Comparison of ENCODE assay signal across 17 mouse cellular contexts in the genomic region with DNA sequence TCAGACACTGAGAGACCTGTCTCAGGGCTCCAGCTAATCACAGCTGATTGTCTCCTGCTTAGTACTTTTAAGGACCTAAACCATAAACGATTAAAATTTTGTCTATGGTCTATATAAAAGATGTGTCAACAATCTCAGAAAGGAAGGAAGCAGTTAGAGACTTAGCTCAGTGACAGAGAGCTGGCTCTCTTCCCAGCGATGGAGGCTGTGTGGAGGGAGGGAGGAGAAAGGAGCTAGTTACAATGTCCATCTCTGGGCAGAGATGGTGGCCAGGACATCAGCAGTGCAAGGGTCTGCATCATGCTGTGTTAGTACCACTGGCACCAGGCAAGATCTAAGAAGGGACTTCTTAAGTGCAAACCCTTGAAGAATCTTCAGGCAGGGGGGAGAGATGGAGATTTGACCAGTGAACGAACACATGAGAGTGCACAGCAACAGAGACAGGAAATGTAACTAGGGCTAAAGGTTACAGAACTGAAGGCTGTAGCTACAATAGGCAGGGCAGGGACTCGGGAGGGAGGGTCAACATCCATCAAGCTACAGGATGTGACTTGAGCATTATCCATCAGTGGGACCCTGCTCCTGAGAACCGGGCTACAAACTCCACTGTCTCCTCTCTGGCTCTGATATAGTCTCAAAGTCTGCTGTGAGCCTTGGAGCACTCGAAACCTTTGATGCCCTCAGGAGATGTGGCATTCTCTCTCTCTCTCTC. TPM values are rescaled to one million over a fixed set of nuclear protein-coding genes. Genes with fewer than 3 reads are reported as not detected.
DNase-seq lines count a peak whose midpoint lies in the region; ATAC-seq and TF ChIP-seq lines count a peak whose summit lies in the region.
"Had no signal": no experiment of that assay in that cellular context is flagged by ENCODE, and none has a peak within 500 bp of the region (broad histone marks: within the 10 kb centered on the region; RNA-seq: fewer than 3 reads in every experiment).

No protein-coding gene starts in this region.

- H3K4me1 ChIP-seq in heart, embryonic 15.5 days (replicated peaks), result peaks cover 5% of the 10 kb centered on the region
- H3K4me1 ChIP-seq in liver, adult 2 months (ENCODE audit: control insufficient read depth, insufficient read depth, low read length), result no peaks in the 10 kb centered on the region
- peaks cover 2% of the 10 kb centered on the region for H3K4me1 ChIP-seq in liver, postnatal 0 days (ENCODE audit: insufficient read depth)

- no peak for TF ChIP-seq POLR2A in liver, adult 2 months (IDR thresholded peaks at IDR 0.05; ENCODE audit: extremely low read depth, insufficient read depth, low read length)

- WGBS in heart, embryonic 15.5 days, result 29% methylated on average over 6 of the region's 6 CpGs
- WGBS in liver, adult 2 months, result 29% methylated on average over 6 of the region's 6 CpGs
- 17% methylated on average over 6 of the region's 6 CpGs for WGBS in liver, postnatal 0 days (ENCODE audit: insufficient replicate concordance)

- H3K9ac ChIP-seq in heart, embryonic 15.5 days, result no peak overlapping the region
- no peak overlapping the region for H3K9ac ChIP-seq in liver, adult 2 months (ENCODE audit: low read depth, low read length)
- no peak overlapping the region for H3K9ac ChIP-seq in liver, postnatal 0 days (replicated peaks)
- H3K9ac ChIP-seq: forebrain, embryonic 15.5 days; heart, embryonic 13.5 days; hindbrain, embryonic 15.5 days; limb, embryonic 13.5 days had no signal

- DNase-seq in heart, adult 9 months (ENCODE audit: low spot score in 2 of 2), result no peak
- no peak for DNase-seq in liver, adult 2 months (ENCODE audit: extremely low read depth, low read depth, low spot score)
- no peak for DNase-seq in liver, postnatal 0 days
- DNase-seq in NIH3T3 (ENCODE audit: low read depth), result peak; percentile 58
- peak; percentile 35 to 71 for DNase-seq in kidney, postnatal 36 days
- no peak for DNase-seq in natural killer cell, adult 2 months (ENCODE audit: low spot score in 2 of 2)
- DNase-seq: cerebellum, adult 8-10 months had no signal

- ATAC-seq in heart, embryonic 15.5 days (replicated peaks; ENCODE audit: insufficient number of reproducible peaks, insufficient read depth, low FRiP score, low read depth), result peak; percentile 43; the same call in 1 of the 2 replicates
- ATAC-seq in liver, postnatal 0 days, result no peak
- ATAC-seq: CD4-positive, CD25-positive, alpha-beta regulatory T cell, adult 4 months; forebrain, embryonic 15.5 days had no signal

- TF ChIP-seq EP300 in liver, postnatal 0 days (IDR thresholded peaks at IDR 0.05; ENCODE audit: low read depth), result no peak

- no peaks in the 10 kb centered on the region for H3K79me2 ChIP-seq in liver, adult 2 months (ENCODE audit: control insufficient read depth, insufficient read depth, low read length)

- no peaks in the 10 kb centered on the region for H3K9me3 ChIP-seq in heart, embryonic 15.5 days (replicated peaks)
- H3K9me3 ChIP-seq in liver, postnatal 0 days (ENCODE audit: low read length), result no peaks in the 10 kb centered on the region
- H3K9me3 ChIP-seq: forebrain, embryonic 15.5 days; heart, embryonic 13.5 days; hindbrain, embryonic 15.5 days had no signal

- no peak overlapping the region for H3K4me2 ChIP-seq in heart, embryonic 15.5 days
- H3K4me2 ChIP-seq in liver, postnatal 0 days (ENCODE audit: low read depth, low read length), result no peak overlapping the region
- H3K4me2 ChIP-seq: forebrain, embryonic 15.5 days; heart, embryonic 13.5 days; hindbrain, embryonic 15.5 days; limb, embryonic 13.5 days had no signal

- TF ChIP-seq CTCF in liver, adult 2 months (IDR thresholded peaks at IDR 0.05; ENCODE audit: low read depth, low read length), result no peak
- TF ChIP-seq CTCF in liver, postnatal 0 days (IDR thresholded peaks at IDR 0.05; ENCODE audit: low read depth), result no peak

- peaks cover 36% of the 10 kb centered on the region for H3K27me3 ChIP-seq in heart, embryonic 15.5 days
- H3K27me3 ChIP-seq in liver, adult 2 months (ENCODE audit: control insufficient read depth, insufficient read depth, low read length), result no peaks in the 10 kb centered on the region; the same call in 1 of the 2 replicates
- peaks cover 20% of the 10 kb centered on the region for H3K27me3 ChIP-seq in liver, postnatal 0 days (ENCODE audit: insufficient read depth, low read length)

- peak overlapping the region; percentile 40; the same call in 1 of the 2 replicates for H3K27ac ChIP-seq in heart, embryonic 15.5 days
- H3K27ac ChIP-seq in liver, adult 2 months (replicated peaks; ENCODE audit: insufficient read depth, low read depth, low read length), result 0 out of 2 replicates have a peak overlapping the region, but pooled peaks have one; percentile 11
- H3K27ac ChIP-seq in liver, postnatal 0 days (ENCODE audit: low read depth), result no peak overlapping the region; the same call in 1 of the 2 replicates
- H3K27ac ChIP-seq: forebrain, embryonic 15.5 days; heart, embryonic 13.5 days; hindbrain, embryonic 15.5 days; left cerebral cortex, adult 2 months; limb, embryonic 13.5 days had no signal

- H3K36me3 ChIP-seq in heart, embryonic 15.5 days, result no peaks in the 10 kb centered on the region
- no peaks in the 10 kb centered on the region for H3K36me3 ChIP-seq in liver, adult 2 months (ENCODE audit: control insufficient read depth, insufficient read depth, low read length)
- H3K36me3 ChIP-seq in liver, postnatal 0 days (replicated peaks; ENCODE audit: insufficient read depth, low read length), result no peaks in the 10 kb centered on the region
- H3K36me3 ChIP-seq: forebrain, embryonic 15.5 days; heart, embryonic 13.5 days; hindbrain, embryonic 15.5 days; limb, embryonic 13.5 days had no signal

- H3K4me3 ChIP-seq in heart, embryonic 15.5 days, result no peak overlapping the region
- H3K4me3 ChIP-seq in liver, adult 2 months (ENCODE audit: insufficient read depth, low read depth, low read length), result no peak overlapping the region
- no peak overlapping the region for H3K4me3 ChIP-seq in liver, postnatal 0 days (ENCODE audit: low read depth, low read length)
- H3K4me3 ChIP-seq: forebrain, embryonic 15.5 days; heart, embryonic 13.5 days; hindbrain, embryonic 15.5 days; left cerebral cortex, adult 2 months; limb, embryonic 13.5 days had no signal

RNA-seq across cellular contexts. Expression of gene Lbx2, which starts 6.4 kb away (rescaled TPM):
- 0.42 and 0.48 TPM in 2 replicates for polyA plus RNA-seq in heart, embryonic 15.5 days (2015; fragmentation: Nextera tagmentation; extraction: Ambion mirVana)
- total RNA-seq in liver, adult 2 months (2014; rRNA removed), result 0.65 and 0.81 TPM in 2 replicates
- polyA plus RNA-seq in liver, adult 2 months (2012; rRNA removed), result 0.34 and 1.1 TPM in 2 replicates
- polyA plus RNA-seq in liver, postnatal 0 days (2015; fragmentation: Nextera tagmentation; extraction: Ambion mirVana), result 0.40 and 0.51 TPM in 2 replicates
- total RNA-seq: layer of hippocampus, adult 18-20 months; megakaryocyte progenitor cell, adult 5-6 weeks had no signal
- polyA plus RNA-seq: CD4-positive, CD25-positive, alpha-beta regulatory T cell, adult 4 months; forebrain, embryonic 15.5 days; heart, embryonic 13.5 days; hindbrain, embryonic 15.5 days; neural tube, embryonic 14.5 days had no signal

RNA-seq across cellular contexts. Expression of gene Ccdc142, which starts 8.8 kb away (rescaled TPM):
- polyA plus RNA-seq in heart, embryonic 15.5 days (2015; fragmentation: Nextera tagmentation; extraction: Ambion mirVana), result 2.3 and 2.4 TPM in 2 replicates
- total RNA-seq in liver, adult 2 months (2014; rRNA removed), result 3.0 and 3.4 TPM in 2 replicates
- polyA plus RNA-seq in liver, adult 2 months (2012; rRNA removed), result 4.2 and 5.4 TPM in 2 replicates
- polyA plus RNA-seq in liver, postnatal 0 days (2015; fragmentation: Nextera tagmentation; extraction: Ambion mirVana), result 0.54 and 0.71 TPM in 2 replicates

RNA-seq across cellular contexts. Expression of gene Gm42688, which starts 8.8 kb away (rescaled TPM):
- 1.9 and 2.6 TPM in 2 replicates for polyA plus RNA-seq in heart, embryonic 15.5 days (2015; fragmentation: Nextera tagmentation; extraction: Ambion mirVana)
- total RNA-seq in liver, adult 2 months (2014; rRNA removed), result 1.4 and 1.8 TPM in 2 replicates
- 2.0 and 2.5 TPM in 2 replicates for polyA plus RNA-seq in liver, adult 2 months (2012; rRNA removed)
- 0.85 and 0.92 TPM in 2 replicates for polyA plus RNA-seq in liver, postnatal 0 days (2015; fragmentation: Nextera tagmentation; extraction: Ambion mirVana)

RNA-seq across cellular contexts. Expression of gene Pcgf1, which starts 14.9 kb away (rescaled TPM):
- polyA plus RNA-seq in heart, embryonic 15.5 days (2015; fragmentation: Nextera tagmentation; extraction: Ambion mirVana), result 13.8 and 18.6 TPM in 2 replicates
- 4.1 and 6.1 TPM in 2 replicates for total RNA-seq in liver, adult 2 months (2014; rRNA removed)
- 7.7 and 10.8 TPM in 2 replicates for polyA plus RNA-seq in liver, adult 2 months (2012; rRNA removed)
- 11.6 and 11.7 TPM in 2 replicates for polyA plus RNA-seq in liver, postnatal 0 days (2015; fragmentation: Nextera tagmentation; extraction: Ambion mirVana)

RNA-seq across cellular contexts. Expression of gene Mrpl53, which starts 16.3 kb away (rescaled TPM):
- polyA plus RNA-seq in heart, embryonic 15.5 days (2015; fragmentation: Nextera tagmentation; extraction: Ambion mirVana), result 136 and 164 TPM in 2 replicates
- total RNA-seq in liver, adult 2 months (2014; rRNA removed), result 66.0 and 78.2 TPM in 2 replicates
- 73.8 and 80.0 TPM in 2 replicates for polyA plus RNA-seq in liver, adult 2 months (2012; rRNA removed)
- 88.3 and 90.2 TPM in 2 replicates for polyA plus RNA-seq in liver, postnatal 0 days (2015; fragmentation: Nextera tagmentation; extraction: Ambion mirVana)

Comparison
In these comparisons a context has a peak if more than half of its experiments do, and no peak if none do; other contexts are left out.
1. DNase-seq: peak in NIH3T3 (single experiment) and kidney, postnatal 36 days (2 of 2); none in heart, adult 9 months (0 of 2), liver, adult 2 months (single experiment), liver, postnatal 0 days (single experiment) and natural killer cell, adult 2 months (0 of 2).